Mouse (Mus musculus): ENCODE results near the gene Slc9b1.

Slc9b1 gene

GRCm38 (mm10) chr3:135379868-135380267 lies 32.0 kb downstream of the Slc9b1 start:
- DNase-seq (ENCODE audit: low spot score in 2 of 2), result no peak

- DNase-seq (ENCODE audit: low spot score in 2 of 2), result no peak
Measured at GRCm38 (mm10) chr3:135393186-135393585, 45.4 kb downstream of the Slc9b1 start.

- no peak for DNase-seq (ENCODE audit: low spot score in 2 of 2)
Measured at GRCm38 (mm10) chr3:135395085-135395484, 47.3 kb downstream of the Slc9b1 start.

- DNase-seq (ENCODE audit: low spot score in 2 of 2), result no peak
Measured at GRCm38 (mm10) chr3:135396081-135396480, 48.3 kb downstream of the Slc9b1 start.

GRCm38 (mm10) chr3:135397112-135397511 lies 49.3 kb downstream of the Slc9b1 start:
- DNase-seq (ENCODE audit: low spot score in 2 of 2), result no peak

GRCm38 (mm10) chr3:135402201-135402658 lies 54.4 kb downstream of the Slc9b1 start:
- peak; percentile 82 to 87 for DNase-seq (ENCODE audit: low spot score in 2 of 2)

- DNase-seq (ENCODE audit: low spot score in 2 of 2), result no peak
Measured at GRCm38 (mm10) chr3:135403211-135403610, 55.4 kb downstream of the Slc9b1 start.

GRCm38 (mm10) chr3:135403856-135404255 lies 56.0 kb downstream of the Slc9b1 start:
- no peak for DNase-seq (ENCODE audit: low spot score in 2 of 2)

GRCm38 (mm10) chr3:135404599-135404998 lies 56.8 kb downstream of the Slc9b1 start:
- DNase-seq (ENCODE audit: low spot score in 2 of 2), result no peak

- DNase-seq (ENCODE audit: low spot score in 2 of 2), result no peak
Measured at GRCm38 (mm10) chr3:135407351-135407750, 59.5 kb downstream of the Slc9b1 start.

GRCm38 (mm10) chr3:135409219-135409618 lies 61.4 kb downstream of the Slc9b1 start:
- no peak for DNase-seq (ENCODE audit: low spot score in 2 of 2)

GRCm38 (mm10) chr3:135411056-135411455 lies 63.2 kb downstream of the Slc9b1 start:
- no peak for DNase-seq (ENCODE audit: low spot score in 2 of 2)

GRCm38 (mm10) chr3:135411824-135412223 lies 64.0 kb downstream of the Slc9b1 start:
- DNase-seq (ENCODE audit: low spot score in 2 of 2), result no peak

- DNase-seq (ENCODE audit: low spot score in 2 of 2), result no peak
Measured at GRCm38 (mm10) chr3:135417245-135417644, 69.4 kb downstream of the Slc9b1 start.

GRCm38 (mm10) chr3:135417799-135418198 lies 70.0 kb downstream of the Slc9b1 start:
- DNase-seq (ENCODE audit: low spot score in 2 of 2), result peak in 1 of 2 experiments; percentile 14

- DNase-seq (ENCODE audit: low spot score in 2 of 2), result peak in 1 of 2 experiments; percentile 21
Measured at GRCm38 (mm10) chr3:135420542-135421309, 72.9 kb downstream of the Slc9b1 start.

GRCm38 (mm10) chr3:135421310-135421594 lies 73.4 kb downstream of the Slc9b1 start:
- DNase-seq (ENCODE audit: low spot score in 2 of 2), result no peak

- DNase-seq (ENCODE audit: low spot score in 2 of 2), result no peak
Measured at GRCm38 (mm10) chr3:135422232-135422855, 74.5 kb downstream of the Slc9b1 start.

- peak; percentile 82 to 86 for DNase-seq (ENCODE audit: low spot score in 2 of 2)
Measured at GRCm38 (mm10) chr3:135422856-135423607, 75.2 kb downstream of the Slc9b1 start.

GRCm38 (mm10) chr3:135423608-135424212 lies 75.9 kb downstream of the Slc9b1 start, which contains the start of gene Cisd2:
Gene Cisd2, minus strand, starts transcription at chr3:135423925.
- DNase-seq (ENCODE audit: low spot score in 2 of 2), result peak in 1 of 2 experiments; percentile 11

- no peak for DNase-seq (ENCODE audit: low spot score in 2 of 2)
Measured at GRCm38 (mm10) chr3:135436901-135437616, 89.2 kb downstream of the Slc9b1 start.

All from spleen, postnatal 36 days (tissue).